In genomic region chr9:120646806-120647667, GRCm38 (mm10) we compare ENCODE assay signal across 13 mouse cellular contexts.
A peak's percentile ranks its signal among the peaks of the same experiment; 100 is the strongest.
DNase-seq lines count a peak whose midpoint lies in the region; ATAC-seq lines count a peak whose summit lies in the region.
"Had no signal": no experiment of that assay in that cellular context is flagged by ENCODE, and none has a peak within 500 bp of the region (broad histone marks: within the 10 kb centered on the region; RNA-seq: fewer than 3 reads in every experiment).

No protein-coding gene starts in this region.

- H3K9me3 ChIP-seq in neural tube, embryonic 13.5 days = no peaks in the 10 kb centered on the region
- H3K9me3 ChIP-seq in limb, embryonic 10.5 days (replicated peaks) = no peaks in the 10 kb centered on the region
- H3K9me3 ChIP-seq: liver, embryonic 12.5 days had no signal

- 0 out of 2 replicates have a peak, but pooled peaks have one; percentile 43 for ATAC-seq in neural tube, embryonic 13.5 days (ENCODE audit: low read depth)
- ATAC-seq: liver, embryonic 12.5 days had no signal

- H3K4me1 ChIP-seq in neural tube, embryonic 13.5 days (replicated peaks) = peaks cover 7% of the 10 kb centered on the region
- peaks cover 4% of the 10 kb centered on the region; the same call in 1 of the 2 replicates for H3K4me1 ChIP-seq in limb, embryonic 10.5 days
- H3K4me1 ChIP-seq: liver, embryonic 12.5 days had no signal

- peak; percentile 12 for DNase-seq in gastrocnemius, postnatal 25 days
- no peak for DNase-seq in gastrocnemius, postnatal 4 days (ENCODE audit: low spot score in 2 of 2)
- no peak for DNase-seq in neural tube, embryonic 10.5 days (ENCODE audit: extremely low spot score, low spot score)
- no peak for DNase-seq in limb, embryonic 10.5 days (ENCODE audit: low spot score)
- no peak for DNase-seq in lung, adult 18-20 months
- no peak for DNase-seq in adipocyte (ENCODE audit: low spot score)
- DNase-seq: heart, postnatal 14 days; kidney, adult 9 months; lung, postnatal 36 days; thymus, postnatal 36 days had no signal

- H3K4me2 ChIP-seq in neural tube, embryonic 13.5 days = no peak overlapping the region
- H3K4me2 ChIP-seq: liver, embryonic 12.5 days had no signal

- peak overlapping the region; percentile 25; the same call in 1 of the 2 replicates for H3K27ac ChIP-seq in neural tube, embryonic 13.5 days (replicated peaks)
- H3K27ac ChIP-seq in limb, embryonic 10.5 days = 0 out of 2 replicates have a peak overlapping the region, but pooled peaks have one; percentile 3
- H3K27ac ChIP-seq: liver, embryonic 12.5 days had no signal

- no peaks in the 10 kb centered on the region for H3K36me3 ChIP-seq in neural tube, embryonic 13.5 days
- no peaks in the 10 kb centered on the region for H3K36me3 ChIP-seq in limb, embryonic 10.5 days
- H3K36me3 ChIP-seq: liver, embryonic 12.5 days had no signal

- H3K9ac ChIP-seq in neural tube, embryonic 13.5 days = no peak overlapping the region
- H3K9ac ChIP-seq: liver, embryonic 12.5 days had no signal

- 70% methylated on average over 10 of the region's 10 CpGs for WGBS in neural tube, embryonic 13.5 days
- 88% methylated on average over 10 of the region's 10 CpGs for WGBS in limb, embryonic 10.5 days

- H3K27me3 ChIP-seq in neural tube, embryonic 13.5 days = no peaks in the 10 kb centered on the region
- no peaks in the 10 kb centered on the region for H3K27me3 ChIP-seq in limb, embryonic 10.5 days (ENCODE audit: low read depth, poor library complexity, severe bottlenecking)
- H3K27me3 ChIP-seq: liver, embryonic 12.5 days had no signal

- H3K4me3 ChIP-seq in neural tube, embryonic 13.5 days = no peak overlapping the region
- no peak overlapping the region for H3K4me3 ChIP-seq in limb, embryonic 10.5 days
- H3K4me3 ChIP-seq: liver, embryonic 12.5 days; myocyte had no signal
